Mouse (Mus musculus) right cerebral cortex, postnatal 25 days (tissue): ENCODE data around the gene Kcna1.

ENCODE experiments used
- DNase-seq: peaks from one replicate; pipeline ENCODE4 v3.0.0; 2022

The Kcna1 gene

GRCm38 (mm10) chr6:126646381-126646780, at the start of gene Kcna1:
Gene Kcna1, minus strand, starts transcription at chr6:126646384.
- DNase-seq = no peak

GRCm38 (mm10) chr6:126687120-126687519, 40.9 kb upstream of the Kcna1 start:
- no peak for DNase-seq

- DNase-seq = no peak
These were observed 39.0 kb upstream of the Kcna1 start for GRCm38 (mm10) chr6:126685135-126685534.

GRCm38 (mm10) chr6:126678961-126679360, 32.8 kb upstream of the Kcna1 start:
- DNase-seq = no peak

- DNase-seq = no peak
These were observed 20.8 kb upstream of the Kcna1 start for GRCm38 (mm10) chr6:126667001-126667400.

GRCm38 (mm10) chr6:126666091-126666490, 19.9 kb upstream of the Kcna1 start:
- peak; percentile 6 for DNase-seq

GRCm38 (mm10) chr6:126664569-126664968, 18.4 kb upstream of the Kcna1 start:
- DNase-seq = no peak

GRCm38 (mm10) chr6:126657646-126658394, 11.6 kb upstream of the Kcna1 start:
- no peak for DNase-seq

GRCm38 (mm10) chr6:126653561-126653960, 7.4 kb upstream of the Kcna1 start:
- DNase-seq = no peak

GRCm38 (mm10) chr6:126645644-126646358, 383 bp downstream of the Kcna1 start:
- peak; percentile 85 for DNase-seq

GRCm38 (mm10) chr6:126645044-126645541, 1.1 kb downstream of the Kcna1 start:
- peak; percentile 69 for DNase-seq

- DNase-seq = peak; percentile 70
These were observed 1.8 kb downstream of the Kcna1 start for GRCm38 (mm10) chr6:126644181-126645043.

GRCm38 (mm10) chr6:126643341-126644055, 2.7 kb downstream of the Kcna1 start:
- peak; percentile 29 for DNase-seq

- peak; percentile 51 for DNase-seq
These were observed 3.3 kb downstream of the Kcna1 start for GRCm38 (mm10) chr6:126642856-126643321.

GRCm38 (mm10) chr6:126628451-126628850, 17.7 kb downstream of the Kcna1 start:
- DNase-seq = no peak

GRCm38 (mm10) chr6:126618455-126618854, 27.7 kb downstream of the Kcna1 start:
- DNase-seq = no peak

GRCm38 (mm10) chr6:126610746-126611145, 35.4 kb downstream of the Kcna1 start:
- DNase-seq = no peak

- DNase-seq = no peak
These were observed 36.8 kb downstream of the Kcna1 start for GRCm38 (mm10) chr6:126609193-126609947.

- no peak for DNase-seq
These were observed 44.3 kb downstream of the Kcna1 start for GRCm38 (mm10) chr6:126601843-126602326.

GRCm38 (mm10) chr6:126599201-126599995, 46.8 kb downstream of the Kcna1 start:
- DNase-seq = no peak
